8 mouse cellular contexts compared by ENCODE assay signal in the genomic region with DNA sequence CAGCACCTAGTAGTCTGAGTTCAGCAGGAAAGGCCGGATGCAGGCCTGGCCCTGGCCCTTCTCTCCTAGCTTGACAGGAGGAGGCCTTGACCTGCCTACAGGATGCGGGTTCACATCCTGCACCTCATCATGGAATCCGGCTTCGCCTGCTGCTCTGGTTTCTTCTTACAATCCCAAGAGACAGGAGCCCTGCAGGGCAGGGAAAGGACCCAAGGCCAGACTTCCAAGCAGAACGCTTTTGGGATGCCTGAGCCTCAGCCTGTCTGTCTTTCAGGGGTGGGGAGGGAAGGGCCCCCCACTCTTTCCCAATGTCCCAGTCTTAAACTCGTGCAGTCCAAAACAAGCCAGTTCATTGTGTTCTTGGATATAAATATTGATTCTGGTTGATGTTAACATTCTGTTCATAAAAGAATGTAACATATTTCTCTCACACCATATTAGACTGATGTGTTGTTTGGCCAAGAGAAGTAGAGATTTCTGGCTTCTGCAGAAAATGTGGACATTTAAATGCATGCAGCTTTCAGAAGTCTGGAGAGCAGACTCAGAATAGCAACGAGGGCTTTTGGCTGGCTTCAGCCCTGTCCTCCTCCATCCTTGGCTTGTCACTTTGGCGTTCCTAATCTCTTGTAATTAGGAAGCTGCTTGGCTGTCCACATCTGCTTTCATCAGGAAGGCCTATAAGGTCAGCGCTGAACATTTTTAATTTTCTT.
A peak's percentile ranks its signal among the peaks of the same experiment; 100 is the strongest.
DNase-seq lines count a peak whose midpoint lies in the region; ATAC-seq lines count a peak whose summit lies in the region.

No protein-coding gene starts in this region.

- peaks cover 8% of the 10 kb centered on the region for H3K27me3 ChIP-seq in forebrain, embryonic 12.5 days
- no peaks in the 10 kb centered on the region for H3K27me3 ChIP-seq in hindbrain, embryonic 14.5 days (ENCODE audit: control insufficient read depth, insufficient read depth, low read length)
- no peaks in the 10 kb centered on the region for H3K27me3 ChIP-seq in liver, embryonic 11.5 days (replicated peaks; ENCODE audit: control insufficient read depth, insufficient read depth, low read length)
- H3K27me3 ChIP-seq in neural tube, embryonic 14.5 days (ENCODE audit: control insufficient read depth, insufficient read depth, low read length) = no peaks in the 10 kb centered on the region

- no peaks in the 10 kb centered on the region for H3K9me3 ChIP-seq in forebrain, embryonic 12.5 days
- no peaks in the 10 kb centered on the region for H3K9me3 ChIP-seq in hindbrain, embryonic 14.5 days (ENCODE audit: control insufficient read depth, low read length)
- H3K9me3 ChIP-seq in liver, embryonic 11.5 days (ENCODE audit: control insufficient read depth, low read length) = no peaks in the 10 kb centered on the region
- no peaks in the 10 kb centered on the region for H3K9me3 ChIP-seq in neural tube, embryonic 14.5 days (ENCODE audit: control insufficient read depth, low read length)

- whole genome bisulfite sequencing in forebrain, embryonic 12.5 days = 62% methylated on average over 9 of the region's 9 CpGs
- 57% methylated on average over 9 of the region's 9 CpGs for WGBS in hindbrain, embryonic 14.5 days
- WGBS in liver, embryonic 11.5 days = 63% methylated on average over 9 of the region's 9 CpGs
- 68% methylated on average over 9 of the region's 9 CpGs for WGBS in neural tube, embryonic 14.5 days

- no peak for ATAC-seq in forebrain, embryonic 12.5 days (ENCODE audit: low FRiP score)
- ATAC-seq in hindbrain, embryonic 14.5 days (ENCODE audit: low FRiP score) = no peak
- ATAC-seq in liver, embryonic 11.5 days (replicated peaks; ENCODE audit: low FRiP score) = no peak
- ATAC-seq in neural tube, embryonic 14.5 days (ENCODE audit: low read depth) = no peak

- DNase-seq in gastrocnemius, postnatal 25 days = peak; percentile 52
- no peak for DNase-seq in gastrocnemius, adult 8-10 months (ENCODE audit: low spot score in 2 of 2)
- no peak for DNase-seq in hindbrain, embryonic 14.5 days (ENCODE audit: low spot score)
- DNase-seq in liver, embryonic 11.5 days (ENCODE audit: low spot score) = no peak
- no peak for DNase-seq in urinary bladder, adult 18-20 months (ENCODE audit: low spot score in 2 of 2)
- no peak for DNase-seq in layer of hippocampus, postnatal 10 days (ENCODE audit: low spot score in 2 of 2)

- H3K27ac ChIP-seq in forebrain, embryonic 12.5 days = 0 out of 2 replicates have a peak overlapping the region, but pooled peaks have one; percentile 94
- peak overlapping the region; percentile 95 for H3K27ac ChIP-seq in hindbrain, embryonic 14.5 days
- peak overlapping the region; percentile 34; the same call in 1 of the 2 replicates for H3K27ac ChIP-seq in liver, embryonic 11.5 days (ENCODE audit: low read depth, low read length)
- peak overlapping the region; percentile 97; the same call in 1 of the 2 replicates for H3K27ac ChIP-seq in neural tube, embryonic 14.5 days (ENCODE audit: low read depth, low read length)

- H3K9ac ChIP-seq in forebrain, embryonic 12.5 days = no peak overlapping the region
- peak overlapping the region; percentile 50; the same call in 1 of the 2 replicates for H3K9ac ChIP-seq in hindbrain, embryonic 14.5 days
- H3K9ac ChIP-seq in liver, embryonic 11.5 days (ENCODE audit: low read depth, low read length) = no peak overlapping the region
- H3K9ac ChIP-seq in neural tube, embryonic 14.5 days (replicated peaks; ENCODE audit: low read depth, low read length) = no peak overlapping the region

- peaks cover 50% of the 10 kb centered on the region for H3K4me1 ChIP-seq in forebrain, embryonic 12.5 days
- peaks cover 44% of the 10 kb centered on the region for H3K4me1 ChIP-seq in hindbrain, embryonic 14.5 days (replicated peaks; ENCODE audit: control insufficient read depth, insufficient read depth, low read length)
- H3K4me1 ChIP-seq in liver, embryonic 11.5 days (replicated peaks; ENCODE audit: control insufficient read depth, insufficient read depth, low read length) = peaks cover 26% of the 10 kb centered on the region
- H3K4me1 ChIP-seq in neural tube, embryonic 14.5 days (ENCODE audit: control insufficient read depth, insufficient read depth, low read length) = peaks cover 33% of the 10 kb centered on the region

- no peak overlapping the region for H3K4me3 ChIP-seq in forebrain, embryonic 12.5 days (replicated peaks)
- no peak overlapping the region for H3K4me3 ChIP-seq in hindbrain, embryonic 14.5 days (replicated peaks; ENCODE audit: low read length)
- no peak overlapping the region for H3K4me3 ChIP-seq in liver, embryonic 11.5 days (ENCODE audit: low read depth, low read length)
- no peak overlapping the region for H3K4me3 ChIP-seq in neural tube, embryonic 14.5 days (ENCODE audit: low read depth, low read length)

- peak overlapping the region; percentile 79 for H3K4me2 ChIP-seq in forebrain, embryonic 12.5 days
- H3K4me2 ChIP-seq in hindbrain, embryonic 14.5 days (replicated peaks) = peak overlapping the region; percentile 51
- peak overlapping the region; percentile 70 for H3K4me2 ChIP-seq in liver, embryonic 11.5 days
- peak overlapping the region; percentile 69; the same call in 1 of the 2 replicates for H3K4me2 ChIP-seq in neural tube, embryonic 14.5 days (ENCODE audit: low read depth, low read length)

- no peaks in the 10 kb centered on the region for H3K36me3 ChIP-seq in forebrain, embryonic 12.5 days (replicated peaks)
- H3K36me3 ChIP-seq in hindbrain, embryonic 14.5 days (replicated peaks; ENCODE audit: control insufficient read depth, insufficient read depth) = no peaks in the 10 kb centered on the region
- H3K36me3 ChIP-seq in liver, embryonic 11.5 days (ENCODE audit: control insufficient read depth, insufficient read depth, low read length) = no peaks in the 10 kb centered on the region
- H3K36me3 ChIP-seq in neural tube, embryonic 14.5 days (ENCODE audit: control insufficient read depth, insufficient read depth, low read length) = no peaks in the 10 kb centered on the region

Comparison
In these comparisons a context has a peak if more than half of its experiments do, and no peak if none do; other contexts are left out.
1. H3K27ac ChIP-seq: peak in every context shown above with its lines; median percentile 97 in neural tube, embryonic 14.5 days; 95 in hindbrain, embryonic 14.5 days; 94 in forebrain, embryonic 12.5 days; 34 in liver, embryonic 11.5 days.